Mouse (Mus musculus): ENCODE results near the gene Ndufa6.

Gene Ndufa6

GRCm38 (mm10) chr15:82341036-82341501, 13.1 kb downstream of the Ndufa6 start:
- in situ Hi-C loops (cut with MboI) = no loop called here

- in situ Hi-C loops (cut with MboI) = no loop called here
These were observed 13.6 kb downstream of the Ndufa6 start for GRCm38 (mm10) chr15:82340414-82341035.

GRCm38 (mm10) chr15:82339634-82340254, 14.4 kb downstream of the Ndufa6 start:
- in situ Hi-C loops (cut with MboI) = no loop called here

GRCm38 (mm10) chr15:82339150-82339549, 15.0 kb downstream of the Ndufa6 start:
- in situ Hi-C loops (cut with MboI) = no loop called here

GRCm38 (mm10) chr15:82338593-82339112, 15.5 kb downstream of the Ndufa6 start, which contains the start of the genes Naga, Pheta2 and Smdt1:
Gene Naga (minus strand): TSS chr15:82338925.
Gene Pheta2 (plus strand): TSS chr15:82338942.
Gene Smdt1 (plus strand): TSS chr15:82338959.
- in situ Hi-C loops (cut with MboI) = no loop called here

GRCm38 (mm10) chr15:82337875-82338274, 16.2 kb downstream of the Ndufa6 start:
- in situ Hi-C loops (cut with MboI) = no loop called here

- in situ Hi-C loops (cut with MboI) = no loop called here
These were observed 17.5 kb downstream of the Ndufa6 start for GRCm38 (mm10) chr15:82336629-82337028.

- in situ Hi-C loops (cut with MboI) = no loop called here
These were observed 18.9 kb downstream of the Ndufa6 start for GRCm38 (mm10) chr15:82335194-82335593.

GRCm38 (mm10) chr15:82325382-82325781, 28.7 kb downstream of the Ndufa6 start:
- in situ Hi-C loops (cut with MboI) = no loop called here

GRCm38 (mm10) chr15:82322195-82322594, 31.9 kb downstream of the Ndufa6 start:
- in situ Hi-C loops (cut with MboI) = no loop called here

GRCm38 (mm10) chr15:82319613-82320012, 34.5 kb downstream of the Ndufa6 start:
- in situ Hi-C loops (cut with MboI) = no loop called here

GRCm38 (mm10) chr15:82317839-82318238, 36.3 kb downstream of the Ndufa6 start:
- in situ Hi-C loops (cut with MboI) = no loop called here

- in situ Hi-C loops (cut with MboI) = no loop called here
These were observed 45.7 kb downstream of the Ndufa6 start for GRCm38 (mm10) chr15:82308416-82308815.

GRCm38 (mm10) chr15:82307107-82307506, 47.0 kb downstream of the Ndufa6 start:
- in situ Hi-C loops (cut with MboI) = no loop called here

All from mature B cell (primary cell).